Mouse (Mus musculus): ENCODE results near the gene Mmel1. TPM values are rescaled to one million over a fixed set of nuclear protein-coding genes. Genes with fewer than 3 reads are reported as not detected.

Mmel1 gene
- polyA plus RNA-seq, 1 experiment from 2014 or later, result 0.05 TPM

Other genes starting within 250 kb of the Mmel1 start
- 58.8 and 64.5 TPM in 2 replicates for gene Prdm16, start 232.7 kb upstream of the Mmel1 start, polyA plus RNA-seq (2015; fragmentation: Nextera tagmentation; extraction: Ambion mirVana)
- gene Actrt2, start 201.7 kb upstream of the Mmel1 start, polyA plus RNA-seq (2015; fragmentation: Nextera tagmentation; extraction: Ambion mirVana), result not detected in 2 replicates
- 0.27 and 0.32 TPM in 2 replicates for gene Ttc34, start 32.1 kb upstream of the Mmel1 start, polyA plus RNA-seq (2015; fragmentation: Nextera tagmentation; extraction: Ambion mirVana)
- 44.3 and 45.1 TPM in 2 replicates for gene Fam213b, start 29.6 kb downstream of the Mmel1 start, polyA plus RNA-seq (2015; fragmentation: Nextera tagmentation; extraction: Ambion mirVana)
- 1.2 and 1.8 TPM in 2 replicates for gene Tnfrsf14, start 59.0 kb downstream of the Mmel1 start, polyA plus RNA-seq (2015; fragmentation: Nextera tagmentation; extraction: Ambion mirVana)
- 0.94 and 2.3 TPM in 2 replicates for gene Hes5, start 91.3 kb downstream of the Mmel1 start, polyA plus RNA-seq (2015; fragmentation: Nextera tagmentation; extraction: Ambion mirVana)
- gene Pank4, start 94.5 kb downstream of the Mmel1 start, polyA plus RNA-seq (2015; fragmentation: Nextera tagmentation; extraction: Ambion mirVana), result 46.0 and 48.2 TPM in 2 replicates
- gene Plch2, start 187.2 kb downstream of the Mmel1 start, polyA plus RNA-seq (2015; fragmentation: Nextera tagmentation; extraction: Ambion mirVana), result 3.6 and 4.1 TPM in 2 replicates
- 22.3 and 22.6 TPM in 2 replicates for gene Pex10, start 197.4 kb downstream of the Mmel1 start, polyA plus RNA-seq (2015; fragmentation: Nextera tagmentation; extraction: Ambion mirVana)
- gene Rer1, start 216.8 kb downstream of the Mmel1 start, polyA plus RNA-seq (2015; fragmentation: Nextera tagmentation; extraction: Ambion mirVana), result 147 and 149 TPM in 2 replicates
- 4.9 and 7.5 TPM in 2 replicates for gene Morn1, start 217.0 kb downstream of the Mmel1 start, polyA plus RNA-seq (2015; fragmentation: Nextera tagmentation; extraction: Ambion mirVana)

Data from limb, embryonic 13.5 days (tissue).